Mouse (Mus musculus): Measurements from ENCODE around the gene Adgrl3. TPM values are rescaled to one million over a fixed set of nuclear protein-coding genes. Genes with fewer than 3 reads are reported as not detected.
A peak's percentile ranks its signal among the peaks of the same experiment; 100 is the strongest.

Gene Adgrl3
- polyA plus RNA-seq, 1 experiment = 0.36 TPM

- peaks cover 18% of the 10 kb centered on the region for H3K27me3 ChIP-seq (ENCODE audit: control insufficient read depth, insufficient read depth, low read length, poor library complexity, severe bottlenecking)
Observed at GRCm38 (mm10) chr5:81022306-81023071, 2.6 kb downstream of the Adgrl3 start.

GRCm38 (mm10) chr5:81023923-81024715, 4.2 kb downstream of the Adgrl3 start:
- Histone ChIP-seq H3K4me1 (ENCODE audit: control insufficient read depth, insufficient read depth, low read length) (no peaks in the 10 kb centered on the region), H3K27me3 (ENCODE audit: control insufficient read depth, insufficient read depth, low read length, poor library complexity, severe bottlenecking) (peaks cover 18% of the 10 kb centered on the region), H3K36me3 (ENCODE audit: control insufficient read depth, insufficient read depth, low read length, poor library complexity, severe bottlenecking) (no peaks in the 10 kb centered on the region), H3K27ac (ENCODE audit: insufficient read depth, low read length) (no peak overlapping the region), H3K9me3 (replicated peaks; ENCODE audit: control insufficient read depth, insufficient read depth, low read length, poor library complexity, severe bottlenecking) (no peaks in the 10 kb centered on the region; the same call in 1 of the 2 replicates), H3K9ac (ENCODE audit: low read depth, poor library complexity, severe bottlenecking) (no peak overlapping the region), H3K4me3 (ENCODE audit: low read depth, low read length) (no peak overlapping the region)
- no peak for TF ChIP-seq CTCF (IDR thresholded peaks at IDR 0.05; ENCODE audit: low read depth, low read length)
- TF ChIP-seq POLR2A (IDR thresholded peaks at IDR 0.05; ENCODE audit: insufficient read depth, low read length) = no peak
- no peak for TF ChIP-seq EP300 (IDR thresholded peaks at IDR 0.05; ENCODE audit: insufficient read depth, low read depth, low read length)

More at GRCm38 (mm10) chr5:81022306-81023071, 2.6 kb downstream of the Adgrl3 start:
- Histone ChIP-seq H3K36me3 (ENCODE audit: control insufficient read depth, insufficient read depth, low read length, poor library complexity, severe bottlenecking) (no peaks in the 10 kb centered on the region), H3K9ac (ENCODE audit: low read depth, poor library complexity, severe bottlenecking) (no peak overlapping the region), H3K27ac (ENCODE audit: insufficient read depth, low read length) (no peak overlapping the region), H3K4me1 (ENCODE audit: control insufficient read depth, insufficient read depth, low read length) (no peaks in the 10 kb centered on the region), H3K4me3 (ENCODE audit: low read depth, low read length) (peak overlapping the region; percentile 37), H3K9me3 (replicated peaks; ENCODE audit: control insufficient read depth, insufficient read depth, low read length, poor library complexity, severe bottlenecking) (no peaks in the 10 kb centered on the region; the same call in 1 of the 2 replicates)
- TF ChIP-seq CTCF (IDR thresholded peaks at IDR 0.05; ENCODE audit: low read depth, low read length) (no peak), EP300 (IDR thresholded peaks at IDR 0.05; ENCODE audit: insufficient read depth, low read depth, low read length) (no peak), POLR2A (IDR thresholded peaks at IDR 0.05; ENCODE audit: insufficient read depth, low read length) (no peak)

GRCm38 (mm10) chr5:81028875-81029274, 8.9 kb downstream of the Adgrl3 start:
- Histone ChIP-seq H3K27ac (ENCODE audit: insufficient read depth, low read length) (no peak overlapping the region), H3K27me3 (ENCODE audit: control insufficient read depth, insufficient read depth, low read length, poor library complexity, severe bottlenecking) (peaks cover 3% of the 10 kb centered on the region; the same call in 1 of the 2 replicates), H3K4me3 (ENCODE audit: low read depth, low read length) (no peak overlapping the region), H3K9ac (ENCODE audit: low read depth, poor library complexity, severe bottlenecking) (no peak overlapping the region), H3K4me1 (ENCODE audit: control insufficient read depth, insufficient read depth, low read length) (no peaks in the 10 kb centered on the region), H3K9me3 (replicated peaks; ENCODE audit: control insufficient read depth, insufficient read depth, low read length, poor library complexity, severe bottlenecking) (no peaks in the 10 kb centered on the region; the same call in 1 of the 2 replicates), H3K36me3 (ENCODE audit: control insufficient read depth, insufficient read depth, low read length, poor library complexity, severe bottlenecking) (no peaks in the 10 kb centered on the region)
- TF ChIP-seq CTCF (IDR thresholded peaks at IDR 0.05; ENCODE audit: low read depth, low read length) (no peak), POLR2A (IDR thresholded peaks at IDR 0.05; ENCODE audit: insufficient read depth, low read length) (no peak), EP300 (IDR thresholded peaks at IDR 0.05; ENCODE audit: insufficient read depth, low read depth, low read length) (no peak)

- no peaks in the 10 kb centered on the region for H3K4me1 ChIP-seq (ENCODE audit: control insufficient read depth, insufficient read depth, low read length)
- H3K9ac ChIP-seq (ENCODE audit: low read depth, poor library complexity, severe bottlenecking) = no peak overlapping the region
- no peaks in the 10 kb centered on the region for H3K36me3 ChIP-seq (ENCODE audit: control insufficient read depth, insufficient read depth, low read length, poor library complexity, severe bottlenecking)
- TF ChIP-seq POLR2A (IDR thresholded peaks at IDR 0.05; ENCODE audit: insufficient read depth, low read length) = no peak
- no peak for TF ChIP-seq CTCF (IDR thresholded peaks at IDR 0.05; ENCODE audit: low read depth, low read length)
- no peak for TF ChIP-seq EP300 (IDR thresholded peaks at IDR 0.05; ENCODE audit: insufficient read depth, low read depth, low read length)
- no peak overlapping the region for H3K27ac ChIP-seq (ENCODE audit: insufficient read depth, low read length)
- H3K9me3 ChIP-seq (replicated peaks; ENCODE audit: control insufficient read depth, insufficient read depth, low read length, poor library complexity, severe bottlenecking) = no peaks in the 10 kb centered on the region
- H3K27me3 ChIP-seq (ENCODE audit: control insufficient read depth, insufficient read depth, low read length, poor library complexity, severe bottlenecking) = no peaks in the 10 kb centered on the region
- no peak overlapping the region for H3K4me3 ChIP-seq (ENCODE audit: low read depth, low read length)
Observed at GRCm38 (mm10) chr5:81037091-81037490, 17.2 kb downstream of the Adgrl3 start.

GRCm38 (mm10) chr5:81043875-81044274, 23.9 kb downstream of the Adgrl3 start:
- no peaks in the 10 kb centered on the region for H3K9me3 ChIP-seq (replicated peaks; ENCODE audit: control insufficient read depth, insufficient read depth, low read length, poor library complexity, severe bottlenecking)
- no peak overlapping the region for H3K4me3 ChIP-seq (ENCODE audit: low read depth, low read length)
- H3K36me3 ChIP-seq (ENCODE audit: control insufficient read depth, insufficient read depth, low read length, poor library complexity, severe bottlenecking) = no peaks in the 10 kb centered on the region
- TF ChIP-seq EP300 (IDR thresholded peaks at IDR 0.05; ENCODE audit: insufficient read depth, low read depth, low read length) (no peak), CTCF (IDR thresholded peaks at IDR 0.05; ENCODE audit: low read depth, low read length) (no peak), POLR2A (IDR thresholded peaks at IDR 0.05; ENCODE audit: insufficient read depth, low read length) (no peak)
- H3K27ac ChIP-seq (ENCODE audit: insufficient read depth, low read length) = no peak overlapping the region
- H3K9ac ChIP-seq (ENCODE audit: low read depth, poor library complexity, severe bottlenecking) = no peak overlapping the region
- H3K27me3 ChIP-seq (ENCODE audit: control insufficient read depth, insufficient read depth, low read length, poor library complexity, severe bottlenecking) = no peaks in the 10 kb centered on the region
- no peaks in the 10 kb centered on the region for H3K4me1 ChIP-seq (ENCODE audit: control insufficient read depth, insufficient read depth, low read length)
